Mouse (Mus musculus) forebrain, embryonic 10.5 days (tissue): ENCODE measurements around the gene Gm45713. TPM values are rescaled to one million over a fixed set of nuclear protein-coding genes. Genes with fewer than 3 reads are reported as not detected.

ENCODE experiments used
- DNase-seq: peaks from one replicate; pipeline ENCODE4 v3.0.0-alpha.2; 2017; ENCODE audit warnings: low spot score; ENCODE audit errors: extremely low spot score
- H3K27ac ChIP-seq: fragments of 300-500 bp; sonication (generic); 2 replicates; pipeline ENCODE4 v1.5.1; 2016; ENCODE audit warnings: mild to moderate bottlenecking
- H3K27me3 ChIP-seq: fragments of 300-500 bp; sonication (generic); 2 replicates; pipeline ENCODE4 v1.6.1; 2016; ENCODE audit warnings: mild to moderate bottlenecking; ENCODE audit not compliant: poor library complexity, severe bottlenecking
- H3K36me3 ChIP-seq: fragments of 300-500 bp; sonication (generic); replicated peaks from 2 replicates; pipeline ENCODE4 v1.6.1; 2016; ENCODE audit warnings: mild to moderate bottlenecking, moderate library complexity
- H3K4me1 ChIP-seq: fragments of 300-500 bp; sonication (generic); 2 replicates; pipeline ENCODE4 v1.6.1; 2016
- H3K4me3 ChIP-seq: fragments of 300-500 bp; sonication (generic); 2 replicates; pipeline ENCODE4 v1.5.1; 2016; ENCODE audit warnings: mild to moderate bottlenecking, moderate library complexity
- H3K9me3 ChIP-seq: fragments of 300-500 bp; sonication (generic); 2 replicates; pipeline ENCODE4 v1.6.1; 2016; ENCODE audit warnings: mild to moderate bottlenecking, moderate library complexity
- WGBS: fragments of 180-500 bp; shearing (Covaris S2); methylation state at CpG from one replicate; pipeline ENCODE4 v1.1.7; 2016; 5-methylcytosine and 5-hydroxymethylcytosine counted together
- polyA plus RNA-seq: library from polyadenylated mRNA; unstranded; fragments of >200 nt; fragmentation: Nextera tagmentation; extraction: Ambion mirVana; gene quantifications from 2 replicates; pipeline ENCODE4 v1.2.1, GENCODE M21; 2016

The Gm45713 gene
- polyA plus RNA-seq, 1 experiment from 2014 or later = 0.11 TPM

- Histone ChIP-seq H3K36me3 (peaks cover 64% of the 10 kb centered on the region), H3K27me3 (no peaks in the 10 kb centered on the region), H3K4me3 (peak overlapping the region; percentile 98), H3K4me1 (peaks cover 69% of the 10 kb centered on the region), H3K27ac (peak overlapping the region; percentile 98), H3K9me3 (no peaks in the 10 kb centered on the region)
- 19% methylated on average over 7 of the region's 7 CpGs for WGBS
- peak; percentile 56 for DNase-seq
Observed at GRCm38 (mm10) chr7:45125144-45125600, 10.9 kb downstream of the Gm45713 start.

DNA sequence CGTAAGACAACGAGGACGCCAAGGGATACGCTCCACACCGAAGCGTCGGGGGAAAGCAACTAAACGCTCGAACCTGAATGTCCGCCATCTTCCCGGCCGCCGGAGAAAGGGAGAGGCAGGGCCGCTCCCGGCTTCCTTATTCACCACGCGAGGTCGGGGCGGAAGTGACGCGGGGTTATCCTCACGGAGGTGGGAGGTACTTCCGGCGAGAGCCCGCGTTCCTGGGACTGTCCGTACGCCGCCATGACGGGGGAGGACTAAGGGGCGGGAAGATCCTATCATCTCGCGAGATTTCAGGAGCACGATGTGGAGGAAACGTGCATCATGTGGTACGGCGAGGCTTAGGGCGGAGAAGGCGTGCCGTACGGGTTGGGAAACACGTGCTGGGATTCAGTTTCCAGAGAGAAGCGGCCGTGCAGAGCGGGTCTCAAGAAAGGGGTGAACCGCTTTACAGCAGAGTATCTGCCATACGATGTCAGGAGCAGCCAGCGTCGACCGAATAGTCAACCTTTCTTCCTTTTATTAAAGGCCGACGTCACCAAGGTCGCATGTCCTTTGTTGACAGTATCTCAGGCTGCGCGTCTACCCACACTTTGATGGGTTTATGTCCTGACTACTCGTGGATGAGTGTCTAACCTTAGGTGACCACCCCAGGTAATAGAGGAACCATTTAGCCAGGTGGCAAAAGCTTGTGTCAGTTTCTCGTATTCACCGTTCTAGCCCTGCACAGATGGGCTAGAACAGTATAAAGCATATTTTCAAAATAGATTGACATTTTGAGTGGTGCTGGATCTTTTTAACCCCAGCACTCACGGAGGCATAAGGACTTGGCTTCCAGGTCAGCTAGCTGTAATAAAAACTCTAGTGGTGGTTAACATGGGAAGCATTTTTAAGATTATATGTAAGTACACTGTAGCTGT, 11.5 kb downstream of the Gm45713 start, which contains the start of gene Rps11:
TSS of gene Rps11 (minus strand) at position 216 of the 920 bp plus-strand sequence.
- Histone ChIP-seq H3K4me3 (peak within 1 kb of the TSS; percentile 98), H3K4me1 (peaks cover 62% of the 10 kb centered on the region), H3K9me3 (no peaks in the 10 kb centered on the region), H3K27me3 (no peaks in the 10 kb centered on the region), H3K36me3 (peaks cover 71% of the 10 kb centered on the region), H3K27ac (peak within 1 kb of the TSS; percentile 98)
- WGBS = under 1% methylated on average over 59 of the region's 59 CpGs
- DNase-seq = peak; percentile 100

DNA sequence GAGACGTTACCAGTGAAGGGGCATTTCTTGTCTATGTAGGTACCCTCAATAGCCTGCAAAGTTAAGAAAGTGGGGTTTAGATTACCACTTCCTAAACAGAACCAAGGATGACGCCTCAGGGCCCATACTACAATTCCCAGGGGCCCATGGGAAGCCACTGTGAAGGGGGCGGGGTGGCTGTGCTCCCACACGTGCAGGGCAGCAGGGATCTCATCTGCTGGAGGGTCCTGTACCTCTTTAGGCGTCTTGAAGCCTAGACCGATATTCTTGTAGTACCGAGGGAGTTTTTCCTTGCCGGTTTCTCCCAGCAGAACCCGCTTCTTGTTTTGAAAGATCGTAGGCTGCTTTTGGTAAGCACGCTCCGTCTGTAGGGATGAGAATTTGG, 12.9 kb downstream of the Gm45713 start:
- Histone ChIP-seq H3K4me3 (peak overlapping the region; percentile 98), H3K4me1 (peaks cover 56% of the 10 kb centered on the region), H3K27me3 (no peaks in the 10 kb centered on the region), H3K9me3 (no peaks in the 10 kb centered on the region), H3K27ac (peak overlapping the region; percentile 98), H3K36me3 (peaks cover 84% of the 10 kb centered on the region)
- DNase-seq = no peak
- WGBS = 28% methylated on average over 12 of the region's 12 CpGs

DNA sequence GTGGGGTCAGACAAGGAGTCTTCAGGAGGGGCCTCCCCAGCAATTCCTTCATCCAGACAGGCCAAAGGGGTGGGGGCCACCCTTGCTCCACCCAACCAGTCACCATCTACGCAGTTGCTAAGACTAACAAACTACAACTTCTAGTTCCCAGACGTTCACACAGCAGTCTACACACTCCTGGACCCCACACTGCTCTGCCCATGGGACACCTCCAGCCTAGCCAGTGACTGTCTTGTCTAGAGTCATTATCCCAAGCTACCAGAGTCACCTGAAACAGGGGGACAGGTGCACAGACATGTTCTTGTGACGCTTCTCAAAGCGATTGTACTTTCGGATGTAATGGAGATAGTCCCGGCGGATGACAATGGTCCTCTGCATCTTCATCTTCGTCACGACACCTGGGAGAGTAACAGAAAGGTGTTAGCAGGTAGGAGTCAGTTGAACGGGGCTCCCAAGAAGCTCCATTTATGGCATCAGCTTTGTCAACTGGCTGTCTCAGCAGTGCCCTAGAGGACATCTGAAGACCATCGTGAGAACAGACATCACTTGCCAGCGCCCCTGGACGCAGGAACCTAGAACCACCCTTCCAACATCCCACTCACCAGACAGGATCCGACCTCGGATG, 13.4 kb downstream of the Gm45713 start:
- Histone ChIP-seq H3K27ac (peak overlapping the region; percentile 98), H3K36me3 (peaks cover 86% of the 10 kb centered on the region), H3K9me3 (no peaks in the 10 kb centered on the region), H3K27me3 (no peaks in the 10 kb centered on the region), H3K4me3 (peak overlapping the region; percentile 98), H3K4me1 (peaks cover 56% of the 10 kb centered on the region)
- WGBS = 90% methylated on average over 15 of the region's 15 CpGs
- no peak for DNase-seq

- H3K4me3 ChIP-seq = peak overlapping the region; percentile 98
- no peak for DNase-seq
- H3K9me3 ChIP-seq = no peaks in the 10 kb centered on the region
- H3K36me3 ChIP-seq = peaks cover 83% of the 10 kb centered on the region
- no peaks in the 10 kb centered on the region for H3K27me3 ChIP-seq
- 0 out of 2 replicates have a peak overlapping the region, but pooled peaks have one; percentile 35 for H3K27ac ChIP-seq
- peaks cover 50% of the 10 kb centered on the region for H3K4me1 ChIP-seq
Observed at GRCm38 (mm10) chr7:45121966-45122365, 14.1 kb downstream of the Gm45713 start.

DNA sequence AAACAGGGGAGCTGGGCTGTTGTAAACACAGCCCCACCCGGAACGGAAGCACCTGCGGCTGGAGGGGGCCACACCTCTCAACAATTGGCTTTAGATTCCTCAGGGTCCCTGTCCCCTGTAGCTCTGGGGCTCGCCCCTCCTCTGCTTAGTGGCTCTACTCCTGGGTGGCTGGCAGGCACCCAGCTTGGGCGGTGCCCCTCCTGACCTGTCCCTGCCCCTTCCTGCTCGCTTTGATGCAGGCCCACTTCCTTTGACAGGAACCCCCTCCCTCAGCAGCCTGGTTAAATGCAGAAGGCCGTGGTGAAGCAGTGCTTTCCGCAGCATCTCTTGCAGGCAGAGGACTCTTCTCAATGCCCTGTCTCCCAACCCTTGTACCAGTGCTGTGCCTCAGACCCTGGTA, 14.6 kb downstream of the Gm45713 start:
- Histone ChIP-seq H3K27me3 (no peaks in the 10 kb centered on the region), H3K4me3 (peak overlapping the region; percentile 98), H3K36me3 (peaks cover 77% of the 10 kb centered on the region), H3K27ac (peak overlapping the region; percentile 60; the same call in 1 of the 2 replicates), H3K4me1 (peaks cover 44% of the 10 kb centered on the region), H3K9me3 (no peaks in the 10 kb centered on the region)
- no peak for DNase-seq
- 81% methylated on average over 8 of the region's 8 CpGs for WGBS

- Histone ChIP-seq H3K27ac (no peak overlapping the region), H3K4me3 (no peak overlapping the region), H3K36me3 (peaks cover 64% of the 10 kb centered on the region), H3K27me3 (no peaks in the 10 kb centered on the region), H3K9me3 (no peaks in the 10 kb centered on the region), H3K4me1 (peaks cover 31% of the 10 kb centered on the region)
- DNase-seq = no peak
- 87% methylated on average over 5 of the region's 5 CpGs for WGBS
Observed at GRCm38 (mm10) chr7:45119780-45120709, 16.0 kb downstream of the Gm45713 start.

DNA sequence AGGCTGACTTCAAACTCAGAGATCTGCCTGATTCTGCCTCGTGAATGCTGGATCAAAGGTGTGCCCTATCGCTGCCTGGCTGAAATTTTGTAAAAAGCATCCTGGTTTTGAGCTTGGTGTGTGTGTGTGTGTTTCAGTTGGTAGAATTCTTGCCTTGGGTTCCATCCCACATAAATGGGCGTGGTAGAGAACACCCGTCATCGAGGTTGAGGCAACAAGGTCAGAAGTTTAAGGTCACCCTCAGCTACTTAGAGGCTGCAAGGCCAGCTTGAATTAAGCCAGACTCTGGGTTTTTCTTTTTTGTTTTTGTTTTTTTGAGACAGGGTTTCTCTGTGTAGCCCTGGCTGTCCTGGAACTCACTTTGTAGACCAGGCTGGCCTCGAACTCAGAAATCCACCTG, 17.7 kb downstream of the Gm45713 start:
- Histone ChIP-seq H3K27ac (no peak overlapping the region), H3K4me1 (peaks cover 24% of the 10 kb centered on the region), H3K9me3 (no peaks in the 10 kb centered on the region), H3K4me3 (no peak overlapping the region), H3K27me3 (no peaks in the 10 kb centered on the region), H3K36me3 (peaks cover 61% of the 10 kb centered on the region)
- 91% methylated on average over 6 of the region's 6 CpGs for WGBS
- no peak for DNase-seq

- no peak for DNase-seq
- Histone ChIP-seq H3K4me3 (no peak overlapping the region), H3K9me3 (no peaks in the 10 kb centered on the region), H3K27me3 (no peaks in the 10 kb centered on the region), H3K27ac (no peak overlapping the region), H3K36me3 (peaks cover 53% of the 10 kb centered on the region), H3K4me1 (peaks cover 16% of the 10 kb centered on the region)
- 88% methylated on average over 8 of the region's 8 CpGs for WGBS
Observed at GRCm38 (mm10) chr7:45117566-45117965, 18.5 kb downstream of the Gm45713 start.

- DNase-seq = no peak
- WGBS = 80% methylated on average over 2 of the region's 2 CpGs
Observed at GRCm38 (mm10) chr7:45113476-45113875, 22.6 kb downstream of the Gm45713 start.

GRCm38 (mm10) chr7:45112529-45112928, 23.5 kb downstream of the Gm45713 start:
- Histone ChIP-seq H3K9me3 (no peaks in the 10 kb centered on the region), H3K27ac (no peak overlapping the region), H3K36me3 (peaks cover 3% of the 10 kb centered on the region), H3K27me3 (no peaks in the 10 kb centered on the region), H3K4me3 (no peak overlapping the region), H3K4me1 (no peaks in the 10 kb centered on the region)
- DNase-seq = no peak
- 76% methylated on average over 3 of the region's 3 CpGs for WGBS

More at GRCm38 (mm10) chr7:45113476-45113875, 22.6 kb downstream of the Gm45713 start:
- no peaks in the 10 kb centered on the region for H3K4me1 ChIP-seq
- no peaks in the 10 kb centered on the region for H3K9me3 ChIP-seq
- no peaks in the 10 kb centered on the region for H3K27me3 ChIP-seq
- H3K27ac ChIP-seq = no peak overlapping the region
- H3K36me3 ChIP-seq = peaks cover 12% of the 10 kb centered on the region
- H3K4me3 ChIP-seq = no peak overlapping the region

GRCm38 (mm10) chr7:45111940-45112339, 24.1 kb downstream of the Gm45713 start:
- 71% methylated on average over 2 of the region's 2 CpGs for WGBS
- DNase-seq = no peak
- no peaks in the 10 kb centered on the region for H3K27me3 ChIP-seq

More at GRCm38 (mm10) chr7:45111940-45112339, 24.1 kb downstream of the Gm45713 start:
- no peak overlapping the region for H3K4me3 ChIP-seq
- no peak overlapping the region for H3K27ac ChIP-seq
- H3K36me3 ChIP-seq = no peaks in the 10 kb centered on the region
- peaks cover 4% of the 10 kb centered on the region for H3K4me1 ChIP-seq
- H3K9me3 ChIP-seq = no peaks in the 10 kb centered on the region
